Mouse (Mus musculus) ES-CJ7 (cell line): ENCODE measurements around the gene Aff3.

Experiments used
- DNase-seq: peaks from one replicate; pipeline ENCODE4 v3.0.0; 2011; ENCODE audit warnings: low read depth, low spot score

The Aff3 gene

GRCm38 (mm10) chr1:38657606-38658005 lies 7.1 kb downstream of the Aff3 start:
- no peak for DNase-seq

- peak; percentile 86 for DNase-seq
Observed at GRCm38 (mm10) chr1:38654981-38655540, 9.7 kb downstream of the Aff3 start.

GRCm38 (mm10) chr1:38650031-38650430 lies 14.7 kb downstream of the Aff3 start:
- DNase-seq: no peak

- DNase-seq: no peak
Observed at GRCm38 (mm10) chr1:38649174-38649573, 15.6 kb downstream of the Aff3 start.

- DNase-seq: no peak
Observed at GRCm38 (mm10) chr1:38642288-38642687, 22.5 kb downstream of the Aff3 start.

GRCm38 (mm10) chr1:38639669-38640068 lies 25.1 kb downstream of the Aff3 start:
- DNase-seq: peak; percentile 51

- DNase-seq: no peak
Observed at GRCm38 (mm10) chr1:38635596-38635995, 29.2 kb downstream of the Aff3 start.

- DNase-seq: no peak
Observed at GRCm38 (mm10) chr1:38634081-38634480, 30.7 kb downstream of the Aff3 start.

- no peak for DNase-seq
Observed at GRCm38 (mm10) chr1:38632461-38633180, 32.1 kb downstream of the Aff3 start.

GRCm38 (mm10) chr1:38631501-38632279 lies 33.1 kb downstream of the Aff3 start:
- DNase-seq: peak; percentile 28

- DNase-seq: no peak
Observed at GRCm38 (mm10) chr1:38628901-38629585, 35.7 kb downstream of the Aff3 start.

GRCm38 (mm10) chr1:38628426-38628825 lies 36.3 kb downstream of the Aff3 start:
- peak; percentile 30 for DNase-seq

- peak; percentile 36 for DNase-seq
Observed at GRCm38 (mm10) chr1:38627683-38628361, 36.9 kb downstream of the Aff3 start.

GRCm38 (mm10) chr1:38626739-38627661 lies 37.8 kb downstream of the Aff3 start:
- peak; percentile 13 for DNase-seq

GRCm38 (mm10) chr1:38626388-38626738 lies 38.4 kb downstream of the Aff3 start:
- DNase-seq: no peak

GRCm38 (mm10) chr1:38621840-38622239 lies 42.9 kb downstream of the Aff3 start:
- peak; percentile 82 for DNase-seq

- no peak for DNase-seq
Observed at GRCm38 (mm10) chr1:38620401-38620800, 44.4 kb downstream of the Aff3 start.

GRCm38 (mm10) chr1:38606741-38607140 lies 58.0 kb downstream of the Aff3 start:
- no peak for DNase-seq

- DNase-seq: no peak
Observed at GRCm38 (mm10) chr1:38605426-38605825, 59.3 kb downstream of the Aff3 start.

GRCm38 (mm10) chr1:38604611-38605010 lies 60.1 kb downstream of the Aff3 start:
- DNase-seq: no peak
